Mouse (Mus musculus) cerebellum, adult 2 months (tissue): ENCODE measurements around the gene Rpl13a.

ENCODE experiments used
- CTCF ChIP-seq: fragments of 200-500 bp; IDR thresholded peaks from 2 replicates; pipeline ENCODE4 v1.5.1; 2011; ENCODE audit warnings: low read depth, mild to moderate bottlenecking, control low read depth, low read length, moderate library complexity, borderline replicate concordance; ENCODE audit not compliant: insufficient read depth
- POLR2A ChIP-seq: fragments of 200-500 bp; IDR thresholded peaks from 2 replicates; pipeline ENCODE4 v1.6.1; 2011; ENCODE audit warnings: low read length, control low read depth, borderline replicate concordance; ENCODE audit not compliant: insufficient read depth

DNA sequence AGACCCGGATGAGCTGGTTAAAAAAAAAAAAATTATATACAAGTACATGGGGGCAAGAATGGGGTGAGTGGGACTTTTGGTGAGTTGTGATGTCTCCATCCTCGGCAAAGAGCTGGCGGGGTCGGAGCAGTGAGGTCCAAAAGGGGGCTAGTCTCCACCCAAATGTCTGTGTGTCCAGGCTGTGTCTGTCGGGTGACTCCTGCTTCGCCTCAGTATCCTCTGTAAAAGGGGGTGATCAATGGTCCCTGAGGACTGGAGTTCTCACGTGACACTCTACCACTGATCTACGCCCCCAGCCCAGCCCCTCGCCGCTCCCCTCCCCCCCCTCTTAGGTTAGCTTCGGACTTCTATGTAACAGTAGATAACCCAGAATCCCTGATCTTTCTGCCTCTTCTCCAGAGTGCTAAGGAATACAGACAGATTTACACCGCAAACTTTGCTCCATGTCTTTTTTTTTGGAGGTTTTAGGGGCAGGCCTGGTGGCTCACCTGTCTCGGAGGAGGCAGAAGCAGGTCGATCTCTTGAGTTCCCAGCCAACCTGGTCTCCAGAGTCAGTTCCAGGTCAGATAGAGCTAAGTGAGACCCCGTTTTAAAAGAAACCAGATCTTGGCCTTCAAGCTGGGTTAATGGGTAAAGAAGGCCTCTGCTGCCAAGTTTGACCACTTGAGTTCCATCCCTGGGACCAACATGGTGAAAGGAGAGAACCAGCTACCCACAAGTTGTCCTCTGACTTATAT, 1.4 kb upstream of the Rpl13a start:
- TF ChIP-seq CTCF = no peak
- TF ChIP-seq POLR2A = no peak
